Mouse (Mus musculus): ENCODE measurements around the gene Sco2. TPM values are rescaled to one million over a fixed set of nuclear protein-coding genes. Genes with fewer than 3 reads are reported as not detected.

The Sco2 gene
- 9.7 and 11.8 TPM in 2 replicates for polyA plus RNA-seq (2015; fragmentation: Nextera tagmentation; extraction: Ambion mirVana)

GRCm38 (mm10) chr15:89373762-89374248, at the start of gene Sco2:
Sco2 (minus strand) TSS chr15:89373846.
- WGBS = under 1% methylated on average over 42 of the region's 42 CpGs
- peak within 1 kb of the TSS; percentile 97 for H3K27ac ChIP-seq (ENCODE audit: low read length)

GRCm38 (mm10) chr15:89421938-89422337, 48.3 kb upstream of the Sco2 start:
- Histone ChIP-seq H3K4me3 (ENCODE audit: low read length) (no peak overlapping the region), H3K9me3 (ENCODE audit: low read length) (no peaks in the 10 kb centered on the region), H3K4me2 (replicated peaks; ENCODE audit: low read depth, low read length) (no peak overlapping the region), H3K36me3 (ENCODE audit: insufficient read depth, low read length) (peaks cover 34% of the 10 kb centered on the region), H3K4me1 (ENCODE audit: insufficient read depth, low read length) (0 out of 2 replicates have a peak, but pooled peaks cover 9% of the 10 kb centered on the region), H3K27me3 (ENCODE audit: insufficient read depth, low read length) (no peaks in the 10 kb centered on the region), H3K9ac (replicated peaks; ENCODE audit: low read length) (no peak overlapping the region), H3K27ac (ENCODE audit: low read length) (no peak overlapping the region)
- WGBS = 81% methylated on average over 9 of the region's 9 CpGs
- no peak for ATAC-seq (ENCODE audit: low FRiP score, low TSS enrichment)

More at GRCm38 (mm10) chr15:89373762-89374248, at the start of gene Sco2:
- Histone ChIP-seq H3K9ac (replicated peaks; ENCODE audit: low read length) (peak within 1 kb of the TSS; percentile 88), H3K27me3 (ENCODE audit: insufficient read depth, low read length) (peaks cover 29% of the 10 kb centered on the region), H3K4me3 (ENCODE audit: low read length) (peak within 1 kb of the TSS; percentile 79), H3K9me3 (ENCODE audit: low read length) (no peaks in the 10 kb centered on the region), H3K36me3 (ENCODE audit: insufficient read depth, low read length) (peaks cover 33% of the 10 kb centered on the region), H3K4me2 (replicated peaks; ENCODE audit: low read depth, low read length) (peak within 1 kb of the TSS; percentile 90), H3K4me1 (ENCODE audit: insufficient read depth, low read length) (peaks cover 22% of the 10 kb centered on the region)
- peak; percentile 85 for ATAC-seq (ENCODE audit: low FRiP score, low TSS enrichment)

GRCm38 (mm10) chr15:89415282-89415681, 41.6 kb upstream of the Sco2 start:
- H3K9ac ChIP-seq (replicated peaks; ENCODE audit: low read length) = no peak overlapping the region
- peaks cover 20% of the 10 kb centered on the region for H3K36me3 ChIP-seq (ENCODE audit: insufficient read depth, low read length)
- no peak overlapping the region for H3K27ac ChIP-seq (ENCODE audit: low read length)
- H3K4me2 ChIP-seq (replicated peaks; ENCODE audit: low read depth, low read length) = no peak overlapping the region
- WGBS = 86% methylated on average over 8 of the region's 8 CpGs
- no peaks in the 10 kb centered on the region for H3K4me1 ChIP-seq (ENCODE audit: insufficient read depth, low read length)
- no peak for ATAC-seq (ENCODE audit: low FRiP score, low TSS enrichment)
- no peaks in the 10 kb centered on the region for H3K9me3 ChIP-seq (ENCODE audit: low read length)
- H3K27me3 ChIP-seq (ENCODE audit: insufficient read depth, low read length) = no peaks in the 10 kb centered on the region
- H3K4me3 ChIP-seq (ENCODE audit: low read length) = no peak overlapping the region

- WGBS = 88% methylated on average over 18 of the region's 24 CpGs
- ATAC-seq (ENCODE audit: low FRiP score, low TSS enrichment) = no peak
- no peak within 1 kb of the TSS for H3K4me3 ChIP-seq (ENCODE audit: low read length)
Observed at GRCm38 (mm10) chr15:89410118-89410517, 36.5 kb upstream of the Sco2 start, which contains the start of gene Syce3. Syce3 (minus strand) TSS chr15:89410503.

GRCm38 (mm10) chr15:89406691-89407090, 33.0 kb upstream of the Sco2 start:
- H3K9ac ChIP-seq (replicated peaks; ENCODE audit: low read length) = no peak overlapping the region
- H3K9me3 ChIP-seq (ENCODE audit: low read length) = peaks cover 16% of the 10 kb centered on the region
- H3K36me3 ChIP-seq (ENCODE audit: insufficient read depth, low read length) = no peaks in the 10 kb centered on the region
- no peaks in the 10 kb centered on the region for H3K27me3 ChIP-seq (ENCODE audit: insufficient read depth, low read length)
- no peaks in the 10 kb centered on the region for H3K4me1 ChIP-seq (ENCODE audit: insufficient read depth, low read length)
- H3K27ac ChIP-seq (ENCODE audit: low read length) = no peak overlapping the region
- no peak for ATAC-seq (ENCODE audit: low FRiP score, low TSS enrichment)
- no peak overlapping the region for H3K4me2 ChIP-seq (replicated peaks; ENCODE audit: low read depth, low read length)
- H3K4me3 ChIP-seq (ENCODE audit: low read length) = no peak overlapping the region

More at GRCm38 (mm10) chr15:89410118-89410517, 36.5 kb upstream of the Sco2 start, which contains the start of gene Syce3:
- H3K4me1 ChIP-seq (ENCODE audit: insufficient read depth, low read length) = no peaks in the 10 kb centered on the region
- no peaks in the 10 kb centered on the region for H3K27me3 ChIP-seq (ENCODE audit: insufficient read depth, low read length)
- H3K27ac ChIP-seq (ENCODE audit: low read length) = no peak within 1 kb of the TSS
- H3K9me3 ChIP-seq (ENCODE audit: low read length) = peaks cover 16% of the 10 kb centered on the region
- no peak within 1 kb of the TSS for H3K4me2 ChIP-seq (replicated peaks; ENCODE audit: low read depth, low read length)
- no peaks in the 10 kb centered on the region for H3K36me3 ChIP-seq (ENCODE audit: insufficient read depth, low read length)
- H3K9ac ChIP-seq (replicated peaks; ENCODE audit: low read length) = no peak within 1 kb of the TSS

- Histone ChIP-seq H3K27ac (ENCODE audit: low read length) (no peak overlapping the region), H3K36me3 (ENCODE audit: insufficient read depth, low read length) (no peaks in the 10 kb centered on the region), H3K9ac (replicated peaks; ENCODE audit: low read length) (no peak overlapping the region), H3K9me3 (ENCODE audit: low read length) (peaks cover 14% of the 10 kb centered on the region), H3K4me2 (replicated peaks; ENCODE audit: low read depth, low read length) (no peak overlapping the region), H3K4me3 (ENCODE audit: low read length) (no peak overlapping the region), H3K27me3 (ENCODE audit: insufficient read depth, low read length) (no peaks in the 10 kb centered on the region), H3K4me1 (ENCODE audit: insufficient read depth, low read length) (no peaks in the 10 kb centered on the region)
- ATAC-seq (ENCODE audit: low FRiP score, low TSS enrichment) = no peak
- 76% methylated on average over 10 of the region's 10 CpGs for WGBS
Observed at GRCm38 (mm10) chr15:89404831-89405623, 31.4 kb upstream of the Sco2 start.

GRCm38 (mm10) chr15:89402471-89402870, 28.8 kb upstream of the Sco2 start:
- ATAC-seq (ENCODE audit: low FRiP score, low TSS enrichment) = no peak
- Histone ChIP-seq H3K9me3 (ENCODE audit: low read length) (no peaks in the 10 kb centered on the region; the same call in 1 of the 2 replicates), H3K9ac (replicated peaks; ENCODE audit: low read length) (no peak overlapping the region), H3K4me2 (replicated peaks; ENCODE audit: low read depth, low read length) (no peak overlapping the region), H3K27ac (ENCODE audit: low read length) (no peak overlapping the region), H3K4me3 (ENCODE audit: low read length) (no peak overlapping the region), H3K27me3 (ENCODE audit: insufficient read depth, low read length) (no peaks in the 10 kb centered on the region), H3K4me1 (ENCODE audit: insufficient read depth, low read length) (no peaks in the 10 kb centered on the region), H3K36me3 (ENCODE audit: insufficient read depth, low read length) (no peaks in the 10 kb centered on the region)
- WGBS = 88% methylated on average over 1 of the region's 1 CpGs

GRCm38 (mm10) chr15:89399716-89400115, 26.1 kb upstream of the Sco2 start:
- no peak for ATAC-seq (ENCODE audit: low FRiP score, low TSS enrichment)
- Histone ChIP-seq H3K4me2 (replicated peaks; ENCODE audit: low read depth, low read length) (no peak overlapping the region), H3K4me1 (ENCODE audit: insufficient read depth, low read length) (no peaks in the 10 kb centered on the region), H3K4me3 (ENCODE audit: low read length) (no peak overlapping the region), H3K36me3 (ENCODE audit: insufficient read depth, low read length) (no peaks in the 10 kb centered on the region), H3K9me3 (ENCODE audit: low read length) (no peaks in the 10 kb centered on the region), H3K27ac (ENCODE audit: low read length) (no peak overlapping the region), H3K27me3 (ENCODE audit: insufficient read depth, low read length) (no peaks in the 10 kb centered on the region), H3K9ac (replicated peaks; ENCODE audit: low read length) (no peak overlapping the region)
- WGBS = 80% methylated on average over 1 of the region's 1 CpGs

- Histone ChIP-seq H3K27ac (ENCODE audit: low read length) (no peak overlapping the region), H3K27me3 (ENCODE audit: insufficient read depth, low read length) (no peaks in the 10 kb centered on the region), H3K36me3 (ENCODE audit: insufficient read depth, low read length) (no peaks in the 10 kb centered on the region), H3K9ac (replicated peaks; ENCODE audit: low read length) (no peak overlapping the region), H3K4me3 (ENCODE audit: low read length) (no peak overlapping the region), H3K4me1 (ENCODE audit: insufficient read depth, low read length) (no peaks in the 10 kb centered on the region), H3K4me2 (replicated peaks; ENCODE audit: low read depth, low read length) (no peak overlapping the region), H3K9me3 (ENCODE audit: low read length) (no peaks in the 10 kb centered on the region)
- 83% methylated on average over 2 of the region's 2 CpGs for WGBS
- ATAC-seq (ENCODE audit: low FRiP score, low TSS enrichment) = no peak
Observed at GRCm38 (mm10) chr15:89398146-89398545, 24.5 kb upstream of the Sco2 start.

GRCm38 (mm10) chr15:89396883-89397282, 23.2 kb upstream of the Sco2 start:
- no peak for ATAC-seq (ENCODE audit: low FRiP score, low TSS enrichment)
- Histone ChIP-seq H3K27me3 (ENCODE audit: insufficient read depth, low read length) (no peaks in the 10 kb centered on the region), H3K9me3 (ENCODE audit: low read length) (no peaks in the 10 kb centered on the region), H3K27ac (ENCODE audit: low read length) (no peak overlapping the region), H3K9ac (replicated peaks; ENCODE audit: low read length) (no peak overlapping the region), H3K4me1 (ENCODE audit: insufficient read depth, low read length) (no peaks in the 10 kb centered on the region), H3K4me2 (replicated peaks; ENCODE audit: low read depth, low read length) (no peak overlapping the region), H3K4me3 (ENCODE audit: low read length) (no peak overlapping the region), H3K36me3 (ENCODE audit: insufficient read depth, low read length) (no peaks in the 10 kb centered on the region)
- 78% methylated on average over 4 of the region's 4 CpGs for WGBS
